Mouse (Mus musculus) cerebellum, adult 2 months (tissue): Measurements from ENCODE around the gene Pum1.

Source experiments
- CTCF ChIP-seq: fragments of 200-500 bp; IDR thresholded peaks from 2 replicates; pipeline ENCODE4 v1.5.1; 2011; ENCODE audit warnings: low read depth, mild to moderate bottlenecking, control low read depth, low read length, moderate library complexity, borderline replicate concordance; ENCODE audit not compliant: insufficient read depth
- POLR2A ChIP-seq: fragments of 200-500 bp; IDR thresholded peaks from 2 replicates; pipeline ENCODE4 v1.6.1; 2011; ENCODE audit warnings: low read length, control low read depth, borderline replicate concordance; ENCODE audit not compliant: insufficient read depth

GRCm38 (mm10) chr4:130782492-130782891 lies 119.4 kb downstream of the Pum1 start:
- TF ChIP-seq CTCF (no peak), POLR2A (no peak)
